Mouse (Mus musculus): ENCODE measurements around the gene Gm3115. TPM values are rescaled to one million over a fixed set of nuclear protein-coding genes. Genes with fewer than 3 reads are reported as not detected.
"Not testable (repeated sequence)": the region's sequence is repeated elsewhere in the genome, so short reads cannot be mapped to it uniquely, and the experiment has no call there.

Gene Gm3115
- not detected in 2 replicates for polyA plus RNA-seq (2014; fragmentation: Nextera tagmentation; extraction: Ambion mirVana)

DNA sequence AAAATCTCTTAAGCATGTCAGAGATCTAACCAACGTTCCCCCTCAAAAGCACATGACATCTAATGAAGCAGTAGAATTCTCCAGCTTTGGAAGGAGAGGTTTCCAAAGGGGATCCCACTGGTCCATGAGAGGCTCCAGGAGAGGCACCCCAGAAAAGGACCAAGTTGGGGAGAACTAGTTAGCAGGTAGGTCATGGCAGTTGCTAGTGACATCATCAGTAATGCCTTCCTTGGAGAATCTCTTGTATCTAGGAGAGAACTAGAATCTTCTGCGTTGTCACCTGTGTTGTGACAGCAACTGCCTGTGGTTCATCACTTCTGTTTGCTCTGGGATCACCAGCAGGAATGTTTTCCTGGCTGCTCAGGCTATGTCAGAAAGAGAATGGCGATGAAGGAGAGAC lies at the start of gene Gm3115:
Gene Gm3115, plus strand, starts transcription at position 301 of the 400 bp plus-strand sequence.
- not testable (repeated sequence) for H3K27ac ChIP-seq (replicated peaks; ENCODE audit: low read depth, low read length); H3K4me3 ChIP-seq (ENCODE audit: low read depth, low read length); H3K36me3 ChIP-seq (ENCODE audit: control insufficient read depth, insufficient read depth, low read length); H3K9ac ChIP-seq (ENCODE audit: low read length); ATAC-seq (ENCODE audit: insufficient number of reproducible peaks, low FRiP score, low TSS enrichment, low read depth); H3K4me2 ChIP-seq (ENCODE audit: low read depth, severe bottlenecking); H3K27me3 ChIP-seq (ENCODE audit: control insufficient read depth, insufficient read depth, low read length); H3K4me1 ChIP-seq (ENCODE audit: control insufficient read depth, insufficient read depth, low read length); H3K9me3 ChIP-seq (ENCODE audit: control insufficient read depth, low read length); DNase-seq (ENCODE audit: low spot score)
- WGBS: 65% methylated on average over 3 of the region's 3 CpGs

DNA sequence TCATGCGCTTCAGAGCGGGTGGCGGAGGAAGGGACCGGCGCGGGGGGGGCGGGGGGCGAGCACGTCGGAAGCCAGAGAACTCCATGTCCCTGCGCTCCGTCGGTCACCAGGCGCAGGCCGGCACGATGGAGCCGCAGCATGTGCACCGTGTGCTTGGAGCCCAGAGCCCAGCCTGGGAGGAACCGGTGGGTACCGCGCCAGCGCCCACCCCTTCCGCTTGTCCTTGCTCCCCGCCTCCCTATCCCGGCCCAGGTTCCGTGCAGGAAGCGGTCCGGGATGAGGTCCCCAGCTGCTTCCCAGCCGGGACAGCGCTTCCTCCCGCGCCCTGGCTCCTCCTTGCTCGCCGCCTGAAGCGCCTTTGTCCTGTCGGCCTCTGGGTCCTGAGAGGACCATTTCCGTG lies 26.5 kb downstream of the Gm3115 start, which contains the start of gene Gm8108:
Gene Gm8108, plus strand, starts transcription at position 101 of the 400 bp plus-strand sequence.
- not testable (repeated sequence) for H3K4me1 ChIP-seq (ENCODE audit: control insufficient read depth, insufficient read depth, low read length); H3K9me3 ChIP-seq (ENCODE audit: control insufficient read depth, low read length); ATAC-seq (ENCODE audit: insufficient number of reproducible peaks, low FRiP score, low TSS enrichment, low read depth); H3K9ac ChIP-seq (ENCODE audit: low read length); H3K36me3 ChIP-seq (ENCODE audit: control insufficient read depth, insufficient read depth, low read length); H3K27ac ChIP-seq (replicated peaks; ENCODE audit: low read depth, low read length); H3K27me3 ChIP-seq (ENCODE audit: control insufficient read depth, insufficient read depth, low read length)
- peak; percentile 28 for DNase-seq (ENCODE audit: low spot score)
- peak within 1 kb of the TSS; percentile 23 for H3K4me3 ChIP-seq (ENCODE audit: low read depth, low read length)
- peak within 1 kb of the TSS; percentile 43 for H3K4me2 ChIP-seq (ENCODE audit: low read depth, severe bottlenecking)
- WGBS: 3% methylated on average over 22 of the region's 37 CpGs

DNA sequence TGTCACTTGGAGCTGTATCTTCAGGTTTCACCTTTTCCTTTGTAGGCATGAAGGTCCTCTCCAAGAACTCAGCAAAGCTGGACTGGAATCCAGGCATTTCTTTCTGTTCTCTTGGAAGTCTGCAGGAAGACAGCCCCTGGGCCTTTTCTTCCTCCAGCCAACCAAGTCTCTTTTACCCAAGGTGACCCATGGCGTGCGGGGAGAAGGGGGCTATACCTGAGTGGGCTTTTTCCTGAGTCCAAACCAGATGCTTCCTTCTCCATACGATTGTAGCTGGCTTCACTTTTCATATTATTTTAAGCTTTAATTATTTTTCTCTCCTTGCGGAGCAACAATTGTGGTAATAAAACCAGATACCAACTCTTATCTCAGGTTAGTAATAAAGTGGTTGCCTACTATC lies 57.7 kb downstream of the Gm3115 start:
- not testable (repeated sequence) for H3K36me3 ChIP-seq (ENCODE audit: control insufficient read depth, insufficient read depth, low read length); DNase-seq (ENCODE audit: low spot score); H3K27ac ChIP-seq (replicated peaks; ENCODE audit: low read depth, low read length); ATAC-seq (ENCODE audit: insufficient number of reproducible peaks, low FRiP score, low TSS enrichment, low read depth); H3K9me3 ChIP-seq (ENCODE audit: control insufficient read depth, low read length); H3K4me2 ChIP-seq (ENCODE audit: low read depth, severe bottlenecking); H3K9ac ChIP-seq (ENCODE audit: low read length); H3K4me1 ChIP-seq (ENCODE audit: control insufficient read depth, insufficient read depth, low read length); H3K27me3 ChIP-seq (ENCODE audit: control insufficient read depth, insufficient read depth, low read length); H3K4me3 ChIP-seq (ENCODE audit: low read depth, low read length)
- 90% methylated on average over 4 of the region's 4 CpGs for WGBS

Other genes with a start within 250 kb of the Gm3115 start
- gene Gm3033, start 237.9 kb upstream of the Gm3115 start, polyA plus RNA-seq (2014; fragmentation: Nextera tagmentation; extraction: Ambion mirVana): not detected in 2 replicates
- gene Gm2916, start 199.9 kb upstream of the Gm3115 start, polyA plus RNA-seq (2014; fragmentation: Nextera tagmentation; extraction: Ambion mirVana): 0.08 and 0.27 TPM in 2 replicates
- not detected in 2 replicates for gene Gm3029, start 152.4 kb upstream of the Gm3115 start, polyA plus RNA-seq (2014; fragmentation: Nextera tagmentation; extraction: Ambion mirVana)
- gene Gm3095, start 120.6 kb upstream of the Gm3115 start, polyA plus RNA-seq (2014; fragmentation: Nextera tagmentation; extraction: Ambion mirVana): not detected in 2 replicates
- gene Gm3099, start 85.7 kb upstream of the Gm3115 start, polyA plus RNA-seq (2014; fragmentation: Nextera tagmentation; extraction: Ambion mirVana): not detected in 2 replicates
- gene Gm5796, start 60.2 kb upstream of the Gm3115 start, polyA plus RNA-seq (2014; fragmentation: Nextera tagmentation; extraction: Ambion mirVana): 0.14 and 0.57 TPM in 2 replicates
- 0.09 and 0.54 TPM in 2 replicates for gene Gm8108, start 26.4 kb downstream of the Gm3115 start, polyA plus RNA-seq (2014; fragmentation: Nextera tagmentation; extraction: Ambion mirVana)
- not detected in 2 replicates for gene Gm3127, start 80.9 kb downstream of the Gm3115 start, polyA plus RNA-seq (2014; fragmentation: Nextera tagmentation; extraction: Ambion mirVana)
- 0.13 and 0.34 TPM in 2 replicates for gene Gm2974, start 98.5 kb downstream of the Gm3115 start, polyA plus RNA-seq (2014; fragmentation: Nextera tagmentation; extraction: Ambion mirVana)
- not detected in 2 replicates for gene Gm3138, start 165.5 kb downstream of the Gm3115 start, polyA plus RNA-seq (2014; fragmentation: Nextera tagmentation; extraction: Ambion mirVana)
- gene Gm3149, start 233.2 kb downstream of the Gm3115 start, polyA plus RNA-seq (2014; fragmentation: Nextera tagmentation; extraction: Ambion mirVana): not detected in 2 replicates

All from limb, embryonic 11.5 days (tissue).